38 mouse cellular contexts compared by ENCODE assay signal in genomic region chr16:91428259-91428865, GRCm38 (mm10). TPM values are rescaled to one million over a fixed set of nuclear protein-coding genes. Genes with fewer than 3 reads are reported as not detected.
DNase-seq lines count a peak whose midpoint lies in the region; TF ChIP-seq lines count a peak whose summit lies in the region.
"Had no signal": no experiment of that assay in that cellular context is flagged by ENCODE, and none has a peak within 500 bp of the region (broad histone marks: within the 10 kb centered on the region; RNA-seq: fewer than 3 reads in every experiment).

No protein-coding gene starts in this region.

- no peak for TF ChIP-seq POLR2A in testis, adult 2 months (IDR thresholded peaks at IDR 0.05; ENCODE audit: control insufficient read depth, low read depth, low read length)

- no peaks in the 10 kb centered on the region for H3K36me3 ChIP-seq in testis, adult 2 months (ENCODE audit: control insufficient read depth, insufficient read depth, low read length)
- H3K36me3 ChIP-seq: midbrain, embryonic 12.5 days had no signal

- no peak for TF ChIP-seq CTCF in testis, adult 2 months (IDR thresholded peaks at IDR 0.05; ENCODE audit: control insufficient read depth, insufficient read depth, insufficient replicate concordance, low read depth, low read length)

- no peaks in the 10 kb centered on the region for H3K27me3 ChIP-seq in testis, adult 2 months (ENCODE audit: control insufficient read depth, insufficient read depth, low read length)
- H3K27me3 ChIP-seq: embryonic facial prominence, embryonic 15.5 days; heart, embryonic 12.5 days; limb, embryonic 13.5 days; lung, embryonic 15.5 days; megakaryocyte, embryonic 14.5 days; midbrain, embryonic 12.5 days; neural tube, embryonic 13.5 days; stomach, embryonic 15.5 days had no signal

- H3K27ac ChIP-seq in testis, adult 2 months (ENCODE audit: control insufficient read depth, insufficient read depth, low read depth, low read length): peak overlapping the region; percentile 7; the same call in 1 of the 2 replicates
- H3K27ac ChIP-seq: embryonic facial prominence, embryonic 15.5 days; hindbrain, embryonic 14.5 days; layer of hippocampus, adult 2 months; left cerebral cortex, adult 2 months; limb, embryonic 13.5 days; lung, embryonic 15.5 days; midbrain, embryonic 12.5 days; neural tube, embryonic 13.5 days; stomach, embryonic 15.5 days had no signal

- intact Hi-C loops in heart, postnatal 25 days (cut with DNase I): no loop called here

- H3K4me1 ChIP-seq in testis, adult 2 months (ENCODE audit: control insufficient read depth, insufficient read depth, low read length): no peaks in the 10 kb centered on the region
- H3K4me1 ChIP-seq: midbrain, embryonic 12.5 days; stomach, embryonic 15.5 days had no signal

- DNase-seq in adrenal gland, adult 2 months: peak; percentile 70
- no peak for DNase-seq in adrenal gland, postnatal 25 days
- peak; percentile 77 for DNase-seq in heart, adult 11 months
- DNase-seq in heart, postnatal 25 days (ENCODE audit: low spot score): no peak
- no peak for DNase-seq in testis, postnatal 10 days (ENCODE audit: low spot score)
- peak; percentile 48 for DNase-seq in yolk sac, embryonic 10.5 days (ENCODE audit: low spot score)
- no peak for DNase-seq in lung, postnatal 25 days (ENCODE audit: low spot score)
- DNase-seq: cerebellum, adult 8-10 months; cerebellum, postnatal 25 days; gastrocnemius, postnatal 36 days; heart, adult 2 months; lung, postnatal 4 days; retina, postnatal 1 day; right cerebral cortex, postnatal 14 days; thymus, adult 18-20 months; thymus, postnatal 25 days had no signal

- H3K4me3 ChIP-seq in testis, adult 2 months (ENCODE audit: control insufficient read depth, low read depth, low read length): no peak overlapping the region
- H3K4me3 ChIP-seq: embryonic facial prominence, embryonic 15.5 days; heart, adult 2 months; heart, embryonic 12.5 days; layer of hippocampus, adult 2 months; left cerebral cortex, adult 2 months; limb, embryonic 13.5 days; lung, embryonic 15.5 days; megakaryocyte, embryonic 14.5 days; midbrain, embryonic 12.5 days; neural tube, embryonic 13.5 days; stomach, embryonic 15.5 days had no signal

RNA-seq across cellular contexts. Expression of gene Il10rb, which starts 22.4 kb away (rescaled TPM):
- total RNA-seq in adrenal gland, adult 2 months (2021): 100 to 1,000 TPM; 255 to 258 TPM
- 97.1 and 107 TPM in 2 replicates for polyA plus RNA-seq in adrenal gland, adult 2 months (2012; rRNA removed)
- 281 and 313 TPM in 2 replicates for total RNA-seq in adrenal gland, postnatal 25 days (2021)
- 100 to 1,000 TPM in 1 of 2 experiments, 10 to 100 TPM in 1; 97.5 to 105 TPM for total RNA-seq in heart, postnatal 25 days (2021)
- 6.4 and 7.2 TPM in 2 replicates for polyA plus RNA-seq in testis, adult 2 months (2012; rRNA removed)

RNA-seq across cellular contexts. Expression of gene Gm21970, which starts 36.8 kb away (rescaled TPM):
- total RNA-seq in adrenal gland, adult 2 months (2021): under 1 TPM in 1 of 2 experiments, not detected in 1; 0.69 TPM
- polyA plus RNA-seq in adrenal gland, adult 2 months (2012; rRNA removed): not detected in 2 replicates
- not detected in 2 replicates for total RNA-seq in adrenal gland, postnatal 25 days (2021)
- not detected for total RNA-seq in heart, postnatal 25 days (2021)
- polyA plus RNA-seq in testis, adult 2 months (2012; rRNA removed): not detected in 2 replicates
- total RNA-seq: adrenal gland, postnatal 36 days; gastrocnemius, postnatal 36 days; heart, adult 2 months; hematopoietic stem cell, adult 5-6 weeks; layer of hippocampus, adult 2 months; layer of hippocampus, postnatal 14 days; left cerebral cortex, adult 2 months; left cerebral cortex, postnatal 36 days had no signal
- polyA plus RNA-seq: CD4-positive, CD25-positive, alpha-beta regulatory T cell, adult 4 months; embryonic facial prominence, embryonic 15.5 days; forebrain, embryonic 14.5 days; heart, adult 2 months; heart, embryonic 12.5 days; heart, postnatal 0 days; hindbrain, embryonic 14.5 days; limb, embryonic 13.5 days; liver, embryonic 11.5 days; liver, embryonic 16.5 days; lung, embryonic 15.5 days; midbrain, embryonic 12.5 days; neural tube, embryonic 13.5 days; small intestine, adult 2 months; stomach, embryonic 15.5 days had no signal

RNA-seq across cellular contexts. Expression of gene Ifnar2, which starts 55.8 kb away (rescaled TPM):
- 100 to 1,000 TPM; 112 to 134 TPM for total RNA-seq in adrenal gland, adult 2 months (2021)
- 225 and 282 TPM in 2 replicates for polyA plus RNA-seq in adrenal gland, adult 2 months (2012; rRNA removed)
- total RNA-seq in adrenal gland, postnatal 25 days (2021): 101 and 110 TPM in 2 replicates
- 10 to 100 TPM; 34.5 to 37.6 TPM for total RNA-seq in heart, postnatal 25 days (2021)
- 4.4 and 4.7 TPM in 2 replicates for polyA plus RNA-seq in testis, adult 2 months (2012; rRNA removed)

RNA-seq across cellular contexts. Expression of gene Ifnar1, which starts 56.7 kb away (rescaled TPM):
- total RNA-seq in adrenal gland, adult 2 months (2021): 10 to 100 TPM; 66.1 to 71.3 TPM
- polyA plus RNA-seq in adrenal gland, adult 2 months (2012; rRNA removed): 10.9 and 11.3 TPM in 2 replicates
- total RNA-seq in adrenal gland, postnatal 25 days (2021): 57.5 and 70.8 TPM in 2 replicates
- total RNA-seq in heart, postnatal 25 days (2021): 10 to 100 TPM; 30.5 to 39.7 TPM
- 6.7 and 7.9 TPM in 2 replicates for polyA plus RNA-seq in testis, adult 2 months (2012; rRNA removed)

Comparison
In these comparisons a context has a peak if more than half of its experiments do, and no peak if none do; other contexts are left out.
1. DNase-seq: peak in adrenal gland, adult 2 months (single experiment), heart, adult 11 months (single experiment) and yolk sac, embryonic 10.5 days (single experiment); none in adrenal gland, postnatal 25 days (single experiment), heart, postnatal 25 days (single experiment), testis, postnatal 10 days (single experiment) and lung, postnatal 25 days (single experiment).